Mouse (Mus musculus) CH12.LX (cell line): ENCODE results near the gene Aff1.

Experiments
- CHD1 ChIP-seq: IDR thresholded peaks from 2 replicates; pipeline ENCODE4 v1.6.1; 2012; ENCODE audit warnings: low read depth, low read length, improper control_type of control experiment, inconsistent platforms
- CHD2 ChIP-seq: IDR thresholded peaks from 2 replicates; pipeline ENCODE4 v1.6.1; 2011; ENCODE audit warnings: low read length, improper control_type of control experiment
- CTCF ChIP-seq, 2 experiments: IDR thresholded peaks in 1 of 2; conservative IDR thresholded peaks in 1 of 2; 2 replicates each; pipeline ENCODE4 v1.5.1; 2011 to 2012; ENCODE audit warnings: low read depth in 2 of 2, low read length in 2 of 2, improper control_type of control experiment in 1 of 2, inconsistent platforms in 1 of 2, mild to moderate bottlenecking in 1 of 2, moderate library complexity in 1 of 2
- MAFK ChIP-seq: IDR thresholded peaks from 2 replicates; pipeline ENCODE4 v1.6.1; 2011; ENCODE audit warnings: low read length, improper control_type of control experiment; ENCODE audit not compliant: insufficient replicate concordance
- MAZ ChIP-seq: IDR thresholded peaks from 2 replicates; pipeline ENCODE4 v1.6.1; 2012; ENCODE audit warnings: low read depth, mild to moderate bottlenecking, inconsistent platforms, low read length, improper control_type of control experiment, moderate library complexity
- MXI1 ChIP-seq: IDR thresholded peaks from 2 replicates; pipeline ENCODE4 v1.6.1; 2011; ENCODE audit warnings: mild to moderate bottlenecking, low read depth, low read length, improper control_type of control experiment
- NELFE ChIP-seq: IDR thresholded peaks from 2 replicates; pipeline ENCODE4 v1.6.1; 2011; ENCODE audit warnings: low read depth, low read length, improper control_type of control experiment
- POLR2A ChIP-seq: IDR thresholded peaks from 2 replicates; pipeline ENCODE4 v1.6.1; 2011; ENCODE audit warnings: low read depth, mild to moderate bottlenecking, improper control_type of control experiment, low read length
- POLR2AphosphoS2 ChIP-seq: IDR thresholded peaks from 2 replicates; pipeline ENCODE4 v1.6.1; 2011; ENCODE audit warnings: low read depth, low read length, improper control_type of control experiment
- ZKSCAN1 ChIP-seq: IDR thresholded peaks from 2 replicates; pipeline ENCODE4 v1.6.1; 2012; ENCODE audit warnings: low read depth, inconsistent platforms, low read length, improper control_type of control experiment, borderline replicate concordance
- ZNF384 ChIP-seq: IDR thresholded peaks from 2 replicates; pipeline ENCODE4 v1.6.1; 2012; ENCODE audit warnings: low read depth, low read length, improper control_type of control experiment, inconsistent platforms

DNA sequence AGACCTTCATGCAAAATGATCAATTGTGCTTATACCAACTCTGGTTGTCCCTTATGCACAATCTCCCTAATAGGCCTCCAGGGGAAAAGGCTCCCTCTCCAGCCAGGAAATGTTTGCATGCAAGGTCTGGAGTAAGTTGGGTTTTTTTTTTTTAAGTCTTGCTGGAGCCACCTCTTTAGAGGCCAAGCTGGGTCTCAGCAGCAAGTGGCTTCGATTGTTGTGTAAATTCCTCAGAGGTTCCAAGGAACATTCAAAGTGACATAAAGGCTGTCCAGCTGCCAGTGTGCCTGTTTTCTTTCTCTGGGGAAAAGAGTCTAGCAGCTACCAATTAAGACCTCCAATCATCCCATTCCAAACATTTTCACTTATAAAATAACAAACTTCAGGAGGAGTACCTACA, 206.1 kb downstream of the Aff1 start:
- no peak for TF ChIP-seq POLR2A
- no peak for TF ChIP-seq CHD2
- TF ChIP-seq ZKSCAN1: no peak
- TF ChIP-seq ZNF384: no peak
- no peak for TF ChIP-seq CTCF (conservative IDR thresholded peaks at IDR 0.05 in 1 of 2, IDR thresholded peaks at IDR 0.05 in 1 of 2; ENCODE audit: low read depth in 2 of 2, low read length in 2 of 2)
- no peak for TF ChIP-seq NELFE
- TF ChIP-seq MAZ: no peak
- TF ChIP-seq MAFK: no peak
- no peak for TF ChIP-seq CHD1
- TF ChIP-seq POLR2AphosphoS2: no peak
- no peak for TF ChIP-seq MXI1
